Mouse (Mus musculus): ENCODE data around the gene Ddit4. TPM values are rescaled to one million over a fixed set of nuclear protein-coding genes. Genes with fewer than 3 reads are reported as not detected.

Ddit4 gene
- polyA plus RNA-seq, 1 experiment: 62.7 TPM

- Histone ChIP-seq H3K36me3 (ENCODE audit: control insufficient read depth, insufficient read depth) (no peaks in the 10 kb centered on the region), H3K79me2 (ENCODE audit: control insufficient read depth, insufficient read depth) (no peaks in the 10 kb centered on the region), H3K4me3 (ENCODE audit: insufficient read depth, poor library complexity, severe bottlenecking) (no peak overlapping the region), H3K79me3 (ENCODE audit: low read depth) (no peaks in the 10 kb centered on the region), H3ac (ENCODE audit: control insufficient read depth, insufficient read length, low read depth) (no peak overlapping the region), H3K27me3 (ENCODE audit: control insufficient read depth, insufficient read depth, insufficient read length) (no peaks in the 10 kb centered on the region)
- TF ChIP-seq MYOD1 (IDR thresholded peaks at IDR 0.05; ENCODE audit: control insufficient read depth, insufficient read length, low read depth) (no peak), USF1 (IDR thresholded peaks at IDR 0.05; ENCODE audit: low read depth) (no peak), FOSL1 (IDR thresholded peaks at IDR 0.05; ENCODE audit: insufficient read depth, low read length, poor library complexity, severe bottlenecking) (no peak), CTCF (IDR thresholded peaks at IDR 0.05; ENCODE audit: control insufficient read depth, insufficient read depth, insufficient read length) (no peak), CEBPB (IDR thresholded peaks at IDR 0.05; ENCODE audit: low read depth) (no peak), MYOG (IDR thresholded peaks at IDR 0.05; ENCODE audit: control insufficient read depth, extremely low read depth, insufficient read length) (no peak), MAX (IDR thresholded peaks at IDR 0.05) (no peak)
These were observed 35.0 kb downstream of the Ddit4 start for GRCm38 (mm10) chr10:59916649-59917048.

GRCm38 (mm10) chr10:59916159-59916558 lies 35.5 kb downstream of the Ddit4 start:
- TF ChIP-seq MYOG (IDR thresholded peaks at IDR 0.05; ENCODE audit: control insufficient read depth, extremely low read depth, insufficient read length) (no peak), MAX (IDR thresholded peaks at IDR 0.05) (peak; percentile 15), USF1 (IDR thresholded peaks at IDR 0.05; ENCODE audit: low read depth) (no peak), FOSL1 (IDR thresholded peaks at IDR 0.05; ENCODE audit: insufficient read depth, low read length, poor library complexity, severe bottlenecking) (no peak), CEBPB (IDR thresholded peaks at IDR 0.05; ENCODE audit: low read depth) (peak; percentile 20), CTCF (IDR thresholded peaks at IDR 0.05; ENCODE audit: control insufficient read depth, insufficient read depth, insufficient read length) (no peak), MYOD1 (IDR thresholded peaks at IDR 0.05; ENCODE audit: control insufficient read depth, insufficient read length, low read depth) (peak; percentile 35)
- no peaks in the 10 kb centered on the region for H3K79me3 ChIP-seq (ENCODE audit: low read depth)
- H3K36me3 ChIP-seq (ENCODE audit: control insufficient read depth, insufficient read depth): no peaks in the 10 kb centered on the region
- H3ac ChIP-seq (ENCODE audit: control insufficient read depth, insufficient read length, low read depth): no peak overlapping the region
- no peaks in the 10 kb centered on the region for H3K27me3 ChIP-seq (ENCODE audit: control insufficient read depth, insufficient read depth, insufficient read length)
- H3K4me3 ChIP-seq (ENCODE audit: insufficient read depth, poor library complexity, severe bottlenecking): no peak overlapping the region
- no peaks in the 10 kb centered on the region for H3K79me2 ChIP-seq (ENCODE audit: control insufficient read depth, insufficient read depth)

GRCm38 (mm10) chr10:59915196-59915962 lies 36.3 kb downstream of the Ddit4 start:
- Histone ChIP-seq H3K4me3 (ENCODE audit: insufficient read depth, poor library complexity, severe bottlenecking) (no peak overlapping the region), H3ac (ENCODE audit: control insufficient read depth, insufficient read length, low read depth) (no peak overlapping the region), H3K27me3 (ENCODE audit: control insufficient read depth, insufficient read depth, insufficient read length) (no peaks in the 10 kb centered on the region), H3K79me2 (ENCODE audit: control insufficient read depth, insufficient read depth) (no peaks in the 10 kb centered on the region), H3K36me3 (ENCODE audit: control insufficient read depth, insufficient read depth) (no peaks in the 10 kb centered on the region), H3K79me3 (ENCODE audit: low read depth) (no peaks in the 10 kb centered on the region)
- TF ChIP-seq MYOG (IDR thresholded peaks at IDR 0.05; ENCODE audit: control insufficient read depth, extremely low read depth, insufficient read length) (no peak), FOSL1 (IDR thresholded peaks at IDR 0.05; ENCODE audit: insufficient read depth, low read length, poor library complexity, severe bottlenecking) (no peak), CEBPB (IDR thresholded peaks at IDR 0.05; ENCODE audit: low read depth) (no peak), MYOD1 (IDR thresholded peaks at IDR 0.05; ENCODE audit: control insufficient read depth, insufficient read length, low read depth) (no peak), CTCF (IDR thresholded peaks at IDR 0.05; ENCODE audit: control insufficient read depth, insufficient read depth, insufficient read length) (no peak), MAX (IDR thresholded peaks at IDR 0.05) (no peak), USF1 (IDR thresholded peaks at IDR 0.05; ENCODE audit: low read depth) (no peak)

GRCm38 (mm10) chr10:59911561-59912198 lies 40.0 kb downstream of the Ddit4 start:
- Histone ChIP-seq H3K36me3 (ENCODE audit: control insufficient read depth, insufficient read depth) (no peaks in the 10 kb centered on the region), H3K79me2 (ENCODE audit: control insufficient read depth, insufficient read depth) (no peaks in the 10 kb centered on the region), H3K27me3 (ENCODE audit: control insufficient read depth, insufficient read depth, insufficient read length) (no peaks in the 10 kb centered on the region), H3K79me3 (ENCODE audit: low read depth) (no peaks in the 10 kb centered on the region), H3ac (ENCODE audit: control insufficient read depth, insufficient read length, low read depth) (no peak overlapping the region), H3K4me3 (ENCODE audit: insufficient read depth, poor library complexity, severe bottlenecking) (no peak overlapping the region)
- TF ChIP-seq USF1 (IDR thresholded peaks at IDR 0.05; ENCODE audit: low read depth) (no peak), MAX (IDR thresholded peaks at IDR 0.05) (no peak), MYOD1 (IDR thresholded peaks at IDR 0.05; ENCODE audit: control insufficient read depth, insufficient read length, low read depth) (no peak), CTCF (IDR thresholded peaks at IDR 0.05; ENCODE audit: control insufficient read depth, insufficient read depth, insufficient read length) (no peak), CEBPB (IDR thresholded peaks at IDR 0.05; ENCODE audit: low read depth) (no peak), FOSL1 (IDR thresholded peaks at IDR 0.05; ENCODE audit: insufficient read depth, low read length, poor library complexity, severe bottlenecking) (no peak), MYOG (IDR thresholded peaks at IDR 0.05; ENCODE audit: control insufficient read depth, extremely low read depth, insufficient read length) (no peak)

- Histone ChIP-seq H3K79me3 (ENCODE audit: low read depth) (no peaks in the 10 kb centered on the region), H3K4me3 (ENCODE audit: insufficient read depth, poor library complexity, severe bottlenecking) (no peak overlapping the region), H3ac (ENCODE audit: control insufficient read depth, insufficient read length, low read depth) (no peak overlapping the region), H3K79me2 (ENCODE audit: control insufficient read depth, insufficient read depth) (no peaks in the 10 kb centered on the region), H3K27me3 (ENCODE audit: control insufficient read depth, insufficient read depth, insufficient read length) (no peaks in the 10 kb centered on the region), H3K36me3 (ENCODE audit: control insufficient read depth, insufficient read depth) (no peaks in the 10 kb centered on the region)
- TF ChIP-seq CTCF (IDR thresholded peaks at IDR 0.05; ENCODE audit: control insufficient read depth, insufficient read depth, insufficient read length) (no peak), USF1 (IDR thresholded peaks at IDR 0.05; ENCODE audit: low read depth) (no peak), MAX (IDR thresholded peaks at IDR 0.05) (no peak), FOSL1 (IDR thresholded peaks at IDR 0.05; ENCODE audit: insufficient read depth, low read length, poor library complexity, severe bottlenecking) (no peak), CEBPB (IDR thresholded peaks at IDR 0.05; ENCODE audit: low read depth) (no peak), MYOG (IDR thresholded peaks at IDR 0.05; ENCODE audit: control insufficient read depth, extremely low read depth, insufficient read length) (no peak), MYOD1 (IDR thresholded peaks at IDR 0.05; ENCODE audit: control insufficient read depth, insufficient read length, low read depth) (no peak)
These were observed 40.5 kb downstream of the Ddit4 start for GRCm38 (mm10) chr10:59911091-59911490.

Data from C2C12 (cell line).